Mouse (Mus musculus) macrophage (primary cell): ENCODE data around the gene Cpt1a. TPM values are rescaled to one million over a fixed set of nuclear protein-coding genes. Genes with fewer than 3 reads are reported as not detected.

Source experiments
- H3K27ac ChIP-seq: fragments of 350-480 bp; formaldehyde crosslinking; 2 replicates; pipeline ENCODE4 v1.9.0; 2021
- H3K36me3 ChIP-seq: fragments of 350-480 bp; formaldehyde crosslinking; 2 replicates; pipeline ENCODE4 v1.9.0; 2021; ENCODE audit errors: inconsistent target
- H3K4me3 ChIP-seq: fragments of 350-480 bp; formaldehyde crosslinking; 2 replicates; pipeline ENCODE4 v1.9.0; 2021; ENCODE audit errors: inconsistent target
- H3K79me2 ChIP-seq: fragments of 350-480 bp; formaldehyde crosslinking; 2 replicates; pipeline ENCODE4 v1.9.0; 2021; ENCODE audit errors: inconsistent target
- WGBS: methylation state at CpG from one replicate; pipeline ENCODE4 v1.1.7; 2026; ENCODE audit warnings: inconsistent platforms; ENCODE audit not compliant: missing documents; 5-methylcytosine and 5-hydroxymethylcytosine counted together
- polyA plus RNA-seq: library from polyadenylated mRNA; stranded (reverse); fragments of 250-400 nt; gene quantifications from 3 replicates; pipeline ENCODE4 v1.2.4, GENCODE M21; 2018; ENCODE audit warnings: inconsistent platforms

Gene Cpt1a
- polyA plus RNA-seq, 1 experiment from 2014 or later = 112 TPM

DNA sequence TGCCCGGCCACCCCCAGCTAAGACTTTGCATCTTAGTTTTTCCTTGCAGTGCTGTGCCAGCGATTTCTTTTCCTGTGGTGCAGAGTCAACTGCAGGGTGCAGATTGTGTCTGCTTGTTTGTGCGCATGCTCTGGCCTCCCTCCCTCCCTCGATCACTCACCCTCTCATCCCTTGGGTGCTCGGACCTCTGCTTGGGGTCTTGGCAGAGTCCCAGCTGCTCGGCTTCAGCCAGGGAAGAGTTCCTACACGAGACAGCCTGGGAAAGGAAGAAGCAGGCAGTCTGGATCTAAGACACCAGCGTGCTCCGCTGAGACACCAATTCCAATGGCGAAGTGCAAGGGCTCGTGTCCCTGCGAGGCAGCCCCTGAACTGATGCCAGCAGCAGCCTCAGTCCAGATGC lies 51.2 kb downstream of the Cpt1a start:
- 94% methylated on average over 12 of the region's 12 CpGs for WGBS
- Histone ChIP-seq H3K79me2 (no peaks in the 10 kb centered on the region), H3K4me3 (no peak overlapping the region), H3K27ac (no peak overlapping the region), H3K36me3 (peaks cover 56% of the 10 kb centered on the region)

DNA sequence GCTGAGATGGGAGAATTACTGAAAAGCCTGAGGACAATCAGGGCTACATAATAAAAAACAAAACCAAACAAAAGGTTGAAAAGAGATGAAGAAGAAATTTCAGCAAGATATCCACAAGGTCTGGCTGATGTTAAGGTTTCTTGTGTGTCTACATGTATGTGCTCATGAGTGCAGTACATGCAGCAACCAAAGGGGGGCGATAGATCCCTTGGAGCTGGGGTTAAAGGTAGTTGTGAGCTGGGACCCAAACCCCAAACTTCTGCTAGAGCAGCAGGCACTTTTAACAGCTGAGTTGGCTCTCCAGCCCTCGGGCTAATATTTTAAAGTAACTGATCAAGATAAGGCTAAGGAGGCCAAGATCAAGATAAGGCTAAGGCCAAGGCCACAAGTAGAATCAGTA lies 51.9 kb downstream of the Cpt1a start:
- Histone ChIP-seq H3K27ac (no peak overlapping the region), H3K36me3 (peaks cover 50% of the 10 kb centered on the region), H3K79me2 (no peaks in the 10 kb centered on the region), H3K4me3 (no peak overlapping the region)
- 62% methylated on average over 2 of the region's 2 CpGs for WGBS

DNA sequence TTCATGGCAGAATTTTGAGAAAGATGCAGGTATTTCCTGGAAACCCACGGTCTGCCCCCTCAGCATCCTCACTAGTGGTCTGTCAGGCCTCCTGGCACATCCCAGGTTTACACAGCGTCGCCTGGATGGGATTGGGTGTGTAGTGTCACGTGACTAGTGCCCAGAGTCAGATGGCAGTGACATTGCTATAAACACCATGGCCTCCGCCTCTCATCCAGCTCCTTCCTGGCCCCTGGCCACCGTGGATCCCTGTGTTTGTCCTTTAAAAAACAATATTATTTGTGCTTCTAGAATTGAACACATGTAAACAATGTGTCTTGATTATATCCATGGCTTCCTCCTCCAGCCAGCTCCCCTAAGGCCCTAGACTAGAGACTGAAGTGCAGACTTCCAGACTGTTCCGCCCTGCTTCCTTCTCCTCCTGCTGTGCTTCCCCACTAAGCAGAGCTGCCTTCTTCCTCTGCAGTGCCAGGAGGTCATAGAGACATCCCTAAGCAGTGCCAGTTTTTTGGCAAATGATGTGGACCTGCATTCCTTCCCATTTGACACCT lies 53.9 kb downstream of the Cpt1a start:
- 91% methylated on average over 7 of the region's 7 CpGs for WGBS
- H3K36me3 ChIP-seq = peaks cover 44% of the 10 kb centered on the region
- H3K79me2 ChIP-seq = no peaks in the 10 kb centered on the region
- H3K4me3 ChIP-seq = no peak overlapping the region
- peak overlapping the region; percentile 90 for H3K27ac ChIP-seq

DNA sequence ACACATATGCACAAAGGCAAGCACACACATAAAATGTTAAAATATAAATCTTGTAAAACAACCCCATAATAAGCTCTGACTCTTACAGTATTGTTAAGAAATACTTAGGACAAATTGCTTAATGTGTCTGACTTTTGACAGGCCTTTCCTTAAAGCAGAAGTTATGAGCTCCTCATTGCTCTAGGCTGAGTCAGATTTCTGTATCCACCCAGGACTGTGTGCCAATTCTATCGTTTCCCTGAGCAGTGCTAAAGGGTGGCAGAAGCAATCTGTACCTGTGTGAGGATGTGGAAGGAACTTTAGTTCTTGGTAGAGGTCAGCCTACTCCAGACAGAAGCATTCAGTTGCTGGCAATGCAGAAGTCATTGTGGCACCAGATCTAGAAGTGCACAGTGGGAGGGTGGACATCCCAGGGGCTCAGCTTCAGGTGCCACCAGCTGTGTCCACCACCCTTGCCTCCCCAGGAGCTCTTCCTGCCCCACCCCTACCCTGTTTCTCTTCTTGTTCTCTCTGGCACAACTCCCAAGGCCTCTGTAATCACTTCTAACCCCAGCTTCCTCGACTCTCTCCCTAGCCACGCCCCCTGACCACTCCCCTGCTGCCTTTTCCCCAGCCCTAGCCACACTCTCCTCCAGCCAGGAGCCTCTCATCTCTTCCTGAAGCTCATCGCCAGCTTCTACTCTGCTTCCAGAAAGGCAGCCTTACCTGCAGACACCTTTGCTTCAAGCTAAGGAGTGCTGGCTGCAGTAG lies 55.0 kb downstream of the Cpt1a start:
- whole genome bisulfite sequencing = 0% methylated on average over 4 of the region's 4 CpGs
- Histone ChIP-seq H3K4me3 (no peak overlapping the region), H3K36me3 (peaks cover 39% of the 10 kb centered on the region), H3K79me2 (no peaks in the 10 kb centered on the region), H3K27ac (peak overlapping the region; percentile 90)

DNA sequence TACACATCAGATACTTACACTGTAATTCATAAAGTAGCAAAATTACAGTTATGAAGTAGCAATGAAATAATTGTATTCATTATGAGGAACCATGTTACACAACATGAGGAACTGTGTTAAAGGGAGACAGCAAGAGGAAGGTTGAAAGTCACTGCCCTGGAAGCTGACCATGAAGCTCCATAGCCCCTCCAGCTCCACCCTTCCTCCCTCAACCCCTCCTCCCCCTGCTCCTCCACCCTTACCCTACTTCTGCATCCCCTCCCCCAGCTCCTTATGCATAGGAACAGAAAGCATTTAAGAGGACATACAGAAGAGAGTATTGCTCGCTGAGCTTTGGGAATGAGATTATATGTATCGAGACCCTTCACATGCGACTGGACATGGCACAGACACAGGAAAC lies 56.5 kb downstream of the Cpt1a start:
- WGBS = 37% methylated on average over 3 of the region's 3 CpGs
- no peak overlapping the region for H3K4me3 ChIP-seq
- peaks cover 32% of the 10 kb centered on the region for H3K36me3 ChIP-seq
- peak overlapping the region; percentile 90 for H3K27ac ChIP-seq
- H3K79me2 ChIP-seq = no peaks in the 10 kb centered on the region

DNA sequence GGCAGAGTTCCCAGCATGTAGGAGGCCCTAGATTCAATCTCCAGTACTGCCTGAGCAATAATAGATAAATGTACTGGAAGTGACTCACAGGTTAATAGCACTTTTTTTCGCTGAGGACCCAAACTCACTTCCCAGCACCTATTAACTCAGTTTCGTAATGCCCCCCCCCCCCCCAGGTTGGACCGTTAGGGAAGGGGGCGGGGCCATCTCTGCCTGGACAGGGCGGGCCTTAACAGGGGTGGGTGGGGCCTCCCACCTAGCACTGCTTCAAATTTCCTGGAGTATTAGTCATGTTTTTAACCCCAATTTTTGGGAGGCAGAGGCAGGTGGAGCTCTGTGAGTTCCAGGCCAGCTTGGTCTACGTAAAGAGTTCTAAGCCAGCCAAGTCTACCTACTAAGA lies 65.9 kb downstream of the Cpt1a start:
- 71% methylated on average over 2 of the region's 6 CpGs for WGBS

DNA sequence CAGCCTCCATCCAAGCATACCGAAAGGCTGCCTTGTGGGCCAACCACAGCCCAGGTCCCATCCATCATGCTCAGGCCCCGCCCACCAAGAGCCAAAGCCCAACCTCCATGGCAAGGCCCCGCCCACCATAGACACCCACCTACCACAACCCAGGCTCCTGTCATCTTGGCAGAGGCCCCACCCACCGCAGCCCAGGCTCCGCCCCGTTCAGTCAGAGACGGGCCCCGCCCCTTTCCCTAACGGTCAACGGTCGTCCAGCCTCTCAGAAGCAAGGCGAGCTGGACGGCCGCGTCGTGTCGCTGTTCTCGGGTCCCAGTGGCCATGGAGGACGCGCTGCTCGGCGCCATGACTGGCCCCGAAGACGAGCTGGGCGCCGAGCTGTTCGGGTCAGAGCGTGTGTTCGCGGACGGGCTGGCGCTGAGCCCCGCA lies 66.5 kb downstream of the Cpt1a start, which contains the start of gene Tesmin:
Tesmin (plus strand) TSS at position 229 of the 429 bp plus-strand sequence.
- no peak within 1 kb of the TSS for H3K27ac ChIP-seq
- H3K36me3 ChIP-seq = peaks cover 21% of the 10 kb centered on the region
- no peaks in the 10 kb centered on the region for H3K79me2 ChIP-seq
- WGBS = 1% methylated on average over 33 of the region's 33 CpGs
- H3K4me3 ChIP-seq = no peak within 1 kb of the TSS

More for the DNA sequence above, 65.9 kb downstream of the Cpt1a start:
- Histone ChIP-seq H3K79me2 (no peaks in the 10 kb centered on the region), H3K36me3 (peaks cover 23% of the 10 kb centered on the region), H3K27ac (no peak overlapping the region), H3K4me3 (no peak overlapping the region)

DNA sequence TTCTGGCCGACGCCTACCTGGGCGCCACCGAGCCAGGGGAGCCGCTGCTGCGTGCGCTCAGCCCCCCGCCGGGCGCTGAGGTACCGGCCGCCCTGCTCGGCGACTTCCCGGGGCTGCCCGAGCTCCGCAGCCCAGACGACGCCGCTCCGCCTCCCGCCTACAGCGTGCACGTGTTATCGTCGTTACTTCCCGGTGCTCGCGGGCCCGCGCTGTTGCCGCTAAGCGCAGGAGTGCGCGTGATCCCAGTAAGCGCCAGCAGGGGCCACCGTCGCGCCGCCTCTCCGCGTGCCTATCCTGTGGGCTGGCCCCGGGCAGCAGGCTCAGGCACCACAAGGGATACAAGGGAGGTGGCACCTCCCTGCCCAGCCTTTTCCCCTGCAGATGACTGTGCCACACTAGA lies 67.0 kb downstream of the Cpt1a start:
- Histone ChIP-seq H3K27ac (no peak overlapping the region), H3K4me3 (no peak overlapping the region), H3K79me2 (no peaks in the 10 kb centered on the region), H3K36me3 (peaks cover 17% of the 10 kb centered on the region)
- whole genome bisulfite sequencing = 0% methylated on average over 43 of the region's 43 CpGs

DNA sequence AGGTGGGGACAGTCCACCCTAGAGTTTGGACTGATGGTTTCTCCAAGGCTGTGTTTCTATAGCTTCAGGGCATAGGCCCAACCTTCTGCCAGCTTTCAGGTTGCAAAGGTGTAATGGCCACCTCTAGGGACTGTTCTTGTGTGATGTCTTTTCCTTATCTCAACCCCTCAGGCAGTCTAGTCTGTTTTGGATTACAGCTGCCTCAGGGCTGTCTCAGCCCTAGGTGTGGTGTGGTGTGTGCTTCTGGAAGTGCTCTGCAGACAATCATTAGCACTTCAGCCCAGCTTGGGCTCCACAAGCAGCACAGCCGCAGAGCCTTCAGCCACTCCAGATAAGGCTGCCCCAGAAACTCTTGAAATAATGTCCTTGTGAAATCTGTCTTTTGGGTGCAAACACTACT lies 70.2 kb downstream of the Cpt1a start:
- H3K27ac ChIP-seq = no peak overlapping the region
- 81% methylated on average over 1 of the region's 1 CpGs for WGBS
- no peaks in the 10 kb centered on the region for H3K79me2 ChIP-seq
- no peak overlapping the region for H3K4me3 ChIP-seq
- no peaks in the 10 kb centered on the region for H3K36me3 ChIP-seq

DNA sequence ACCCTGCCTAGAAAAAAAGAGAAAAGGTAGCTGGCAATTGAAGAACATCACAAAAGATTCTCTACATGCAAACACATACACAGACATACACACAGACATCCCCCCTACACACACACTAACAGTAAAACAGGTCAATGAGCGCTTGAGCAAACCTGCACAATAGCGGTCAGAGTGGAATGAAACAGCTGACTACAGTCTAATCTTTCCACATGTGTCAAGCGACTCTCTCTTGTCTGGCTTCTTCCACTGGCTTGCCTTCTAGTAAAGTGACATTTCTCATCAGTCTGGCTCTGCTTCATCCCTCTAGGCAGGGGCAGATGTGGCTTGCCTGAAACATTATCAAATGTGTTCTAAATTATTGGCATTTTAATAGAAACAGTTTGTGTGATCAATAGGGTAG lies 72.1 kb downstream of the Cpt1a start:
- no peaks in the 10 kb centered on the region for H3K36me3 ChIP-seq
- H3K27ac ChIP-seq = no peak overlapping the region
- no peaks in the 10 kb centered on the region for H3K79me2 ChIP-seq
- WGBS = 100% methylated on average over 3 of the region's 3 CpGs
- no peak overlapping the region for H3K4me3 ChIP-seq

DNA sequence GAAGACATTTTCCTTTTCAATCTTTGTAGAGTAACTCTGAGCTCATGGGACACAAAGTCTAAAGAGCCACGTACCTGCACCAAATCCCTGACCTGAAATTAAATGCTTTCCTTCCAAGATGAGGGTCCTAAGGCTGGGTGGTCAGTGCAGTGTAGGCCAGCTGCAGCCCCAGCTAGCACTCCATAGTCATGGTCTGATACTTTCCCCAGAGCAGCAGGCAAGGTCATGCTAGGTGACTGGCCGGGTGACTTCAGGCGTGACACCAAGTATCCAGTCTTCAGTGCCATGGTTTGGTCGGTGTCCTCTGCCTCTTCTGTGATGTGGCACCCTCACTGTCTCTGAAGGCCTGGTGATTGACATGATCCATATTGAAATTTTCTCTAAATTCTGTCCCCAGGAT lies 77.9 kb downstream of the Cpt1a start:
- no peaks in the 10 kb centered on the region for H3K36me3 ChIP-seq

DNA sequence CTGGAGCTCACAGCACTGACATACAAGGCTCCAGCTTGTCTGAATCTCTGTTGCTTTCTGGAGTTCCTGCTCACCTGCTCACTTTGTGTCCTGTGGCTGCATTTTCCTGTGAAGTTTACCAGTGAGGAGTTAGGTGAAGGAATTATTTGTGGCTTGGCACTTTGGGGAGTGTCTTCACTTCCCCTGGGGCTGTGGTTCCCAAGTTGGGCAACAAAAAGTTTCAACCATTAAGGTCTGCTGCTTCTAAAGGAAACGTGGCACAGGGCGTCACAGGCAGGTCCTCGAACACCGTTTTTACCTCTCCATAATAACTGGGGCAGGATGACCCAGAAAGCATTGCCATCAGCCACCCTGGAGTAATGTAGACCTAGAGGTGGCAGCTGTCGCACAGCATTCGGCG lies 79.4 kb downstream of the Cpt1a start:
- no peaks in the 10 kb centered on the region for H3K79me2 ChIP-seq
- H3K36me3 ChIP-seq = no peaks in the 10 kb centered on the region
- 52% methylated on average over 7 of the region's 7 CpGs for WGBS
- H3K4me3 ChIP-seq = no peak overlapping the region
- no peak overlapping the region for H3K27ac ChIP-seq

More for the DNA sequence above, 77.9 kb downstream of the Cpt1a start:
- Histone ChIP-seq H3K79me2 (no peaks in the 10 kb centered on the region), H3K4me3 (no peak overlapping the region), H3K27ac (no peak overlapping the region)
- 94% methylated on average over 4 of the region's 4 CpGs for WGBS

DNA sequence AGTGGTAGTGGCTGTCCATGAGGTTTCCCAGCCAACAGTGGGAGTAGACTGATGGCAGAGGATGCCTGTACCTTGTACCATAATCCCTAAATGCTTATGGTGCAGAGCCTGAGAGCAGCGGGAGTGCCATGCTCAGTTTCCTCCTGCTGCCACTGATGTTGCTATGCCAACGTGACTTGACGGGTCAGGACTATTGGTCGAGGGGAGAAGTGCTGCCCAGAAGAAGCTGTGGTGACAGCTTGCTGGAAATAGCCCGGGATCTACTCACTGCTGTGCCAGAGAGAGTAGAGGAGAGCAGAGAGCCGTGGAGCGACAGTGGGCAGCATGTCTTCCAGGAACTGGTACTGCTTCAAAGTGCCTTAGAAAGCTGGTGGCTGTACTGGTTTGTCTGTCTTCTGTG lies 79.8 kb downstream of the Cpt1a start:
- no peaks in the 10 kb centered on the region for H3K36me3 ChIP-seq
- 43% methylated on average over 7 of the region's 7 CpGs for WGBS
- H3K79me2 ChIP-seq = no peaks in the 10 kb centered on the region
- no peak overlapping the region for H3K4me3 ChIP-seq
- H3K27ac ChIP-seq = no peak overlapping the region

DNA sequence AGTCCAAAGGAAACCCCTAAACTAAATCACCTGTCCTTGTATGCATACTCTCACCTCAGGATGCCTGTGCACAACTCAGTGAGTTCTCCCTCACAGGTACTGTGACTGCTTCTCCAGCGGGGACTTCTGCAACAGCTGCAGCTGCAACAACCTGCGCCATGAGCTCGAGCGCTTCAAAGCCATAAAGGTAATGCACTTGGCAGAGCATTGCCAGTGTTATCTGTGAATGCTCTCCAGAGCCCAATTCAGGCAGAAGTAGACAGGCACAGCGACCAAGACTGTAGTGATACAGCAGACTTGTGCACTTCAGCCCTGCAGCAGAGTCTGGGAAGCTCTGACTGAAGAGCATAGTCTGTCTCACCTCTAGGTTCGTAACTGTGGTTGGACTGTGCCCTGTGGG lies 80.3 kb downstream of the Cpt1a start:
- H3K36me3 ChIP-seq = no peaks in the 10 kb centered on the region
- H3K79me2 ChIP-seq = no peaks in the 10 kb centered on the region
- H3K27ac ChIP-seq = no peak overlapping the region
- no peak overlapping the region for H3K4me3 ChIP-seq
- 91% methylated on average over 6 of the region's 6 CpGs for WGBS

DNA sequence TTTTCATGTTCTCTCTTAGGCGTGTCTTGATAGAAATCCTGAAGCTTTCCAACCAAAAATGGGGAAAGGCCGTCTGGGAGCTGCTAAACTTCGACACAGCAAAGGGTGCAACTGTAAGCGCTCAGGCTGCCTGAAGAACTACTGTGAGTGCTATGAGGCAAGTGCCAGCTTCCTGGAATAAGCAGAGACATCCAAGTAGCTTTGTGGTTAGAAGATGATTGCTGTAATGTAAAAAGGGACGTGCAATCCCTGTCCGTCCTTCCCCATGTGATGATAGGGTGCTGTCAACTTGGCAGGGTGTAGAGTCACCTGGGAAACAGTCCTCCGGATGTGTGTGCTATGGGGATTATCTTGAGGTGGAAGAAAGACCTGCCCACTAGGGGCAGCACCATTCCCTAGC lies 81.9 kb downstream of the Cpt1a start:
- no peaks in the 10 kb centered on the region for H3K79me2 ChIP-seq
- 79% methylated on average over 7 of the region's 7 CpGs for WGBS
- H3K4me3 ChIP-seq = no peak overlapping the region
- no peaks in the 10 kb centered on the region for H3K36me3 ChIP-seq
- H3K27ac ChIP-seq = no peak overlapping the region
